Mouse (Mus musculus): ENCODE results near the gene Olfr3. TPM values are rescaled to one million over a fixed set of nuclear protein-coding genes. Genes with fewer than 3 reads are reported as not detected.

The Olfr3 gene
- polyA plus RNA-seq (2014; fragmentation: Nextera tagmentation; extraction: Ambion mirVana), result not detected in 2 replicates

DNA sequence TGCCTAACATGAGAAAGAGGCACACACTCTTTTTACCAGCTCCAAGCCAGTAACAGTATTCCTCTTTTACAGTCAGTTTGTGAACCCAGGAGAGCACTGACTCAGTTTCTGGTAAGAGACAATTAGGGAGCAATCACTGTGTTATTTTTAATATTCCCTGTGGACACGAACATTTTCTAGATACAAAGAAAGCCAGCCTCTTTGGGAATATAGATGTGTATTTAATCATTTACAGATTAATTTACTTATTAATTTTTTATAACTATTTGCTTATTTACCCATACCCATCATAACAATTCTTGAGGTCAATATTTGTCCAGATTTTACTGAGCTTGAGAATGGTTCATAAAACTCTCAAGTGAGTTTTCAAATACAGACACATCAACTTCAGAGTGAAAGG, at the start of gene Olfr3:
Gene Olfr3, minus strand, starts transcription at position 101 of the 400 bp plus-strand sequence.
- Histone ChIP-seq H3K27ac (replicated peaks in 1 of 2; ENCODE audit: control insufficient read depth in 1 of 2, insufficient read depth in 1 of 2, low read depth in 2 of 2, low read length in 2 of 2) (no peak within 1 kb of the TSS), H3K27me3 (ENCODE audit: control insufficient read depth, insufficient read depth, low read length) (no peaks in the 10 kb centered on the region), H3K36me3 (ENCODE audit: control insufficient read depth, insufficient read depth, low read length) (no peaks in the 10 kb centered on the region), H3K9ac (ENCODE audit: low read length) (no peak within 1 kb of the TSS), H3K9me3 (ENCODE audit: control insufficient read depth, low read length) (peaks cover 6% of the 10 kb centered on the region; the same call in 1 of the 2 replicates), H3K4me2 (ENCODE audit: low read length) (no peak within 1 kb of the TSS), H3K4me1 (ENCODE audit: control insufficient read depth in 2 of 2, insufficient read depth in 2 of 2, low read length in 2 of 2) (no peaks in the 10 kb centered on the region), H3K4me3 (ENCODE audit: control insufficient read depth in 1 of 2, insufficient read depth in 1 of 2, low read depth in 1 of 2, low read length in 2 of 2) (no peak within 1 kb of the TSS)
- 62% methylated on average over 1 of the region's 1 CpGs for WGBS
- ATAC-seq (ENCODE audit: insufficient number of reproducible peaks, insufficient read depth, low FRiP score, low read depth), result no peak

DNA sequence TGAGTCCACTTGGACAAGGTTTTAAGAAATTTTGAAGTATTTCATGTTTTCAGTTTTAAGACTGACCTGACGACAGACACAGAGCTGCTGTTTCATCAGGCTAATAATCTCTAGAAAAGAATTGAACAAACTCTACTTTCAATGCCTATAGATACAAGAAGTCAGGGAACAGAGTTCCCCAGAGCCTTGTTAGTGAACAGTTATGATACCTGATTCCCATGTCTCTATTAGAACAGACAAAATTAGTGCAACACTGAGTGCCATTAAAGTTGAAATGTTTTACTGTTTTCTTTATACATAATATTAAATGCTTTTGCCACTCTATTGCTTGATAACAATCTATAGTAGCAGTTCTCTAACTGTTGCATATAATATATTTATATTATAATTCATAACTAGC, 45.7 kb upstream of the Olfr3 start, which contains the start of gene Olfr351:
Gene Olfr351, minus strand, starts transcription at position 101 of the 400 bp plus-strand sequence.
- no peaks in the 10 kb centered on the region for H3K27me3 ChIP-seq (ENCODE audit: control insufficient read depth, insufficient read depth, low read length)
- no peak within 1 kb of the TSS for H3K4me2 ChIP-seq (ENCODE audit: low read length)
- no peaks in the 10 kb centered on the region; the same call in 1 of the 2 replicates for H3K9me3 ChIP-seq (ENCODE audit: control insufficient read depth, low read length)
- 60% methylated on average over 1 of the region's 1 CpGs for WGBS
- H3K4me1 ChIP-seq (ENCODE audit: control insufficient read depth in 2 of 2, insufficient read depth in 2 of 2, low read length in 2 of 2), result no peaks in the 10 kb centered on the region
- no peak within 1 kb of the TSS for H3K9ac ChIP-seq (ENCODE audit: low read length)
- no peaks in the 10 kb centered on the region for H3K36me3 ChIP-seq (ENCODE audit: control insufficient read depth, insufficient read depth, low read length)
- no peak within 1 kb of the TSS for H3K27ac ChIP-seq (replicated peaks in 1 of 2; ENCODE audit: control insufficient read depth in 1 of 2, insufficient read depth in 1 of 2, low read depth in 2 of 2, low read length in 2 of 2)
- no peak for ATAC-seq (ENCODE audit: insufficient number of reproducible peaks, insufficient read depth, low FRiP score, low read depth)
- H3K4me3 ChIP-seq (ENCODE audit: control insufficient read depth in 1 of 2, insufficient read depth in 1 of 2, low read depth in 1 of 2, low read length in 2 of 2), result no peak within 1 kb of the TSS

DNA sequence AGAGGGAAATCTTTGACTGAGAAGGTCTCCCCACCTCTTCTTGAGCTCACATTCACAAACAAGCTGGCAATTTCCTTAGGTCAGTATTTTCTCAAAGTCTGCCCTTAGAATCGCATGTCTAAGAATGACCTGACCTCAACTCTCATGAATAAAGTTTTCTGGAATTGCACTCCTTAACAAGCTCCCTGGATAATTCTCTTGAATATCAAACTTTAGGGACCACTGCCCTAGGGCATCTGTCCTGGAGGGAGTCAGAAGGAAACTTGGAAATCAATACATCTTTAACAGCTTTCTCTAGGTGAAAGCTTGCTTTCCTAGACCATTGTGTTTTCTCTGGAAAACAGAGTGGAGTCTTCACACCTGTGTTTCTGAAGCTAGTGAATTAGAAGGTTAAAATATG, 29.2 kb upstream of the Olfr3 start, which contains the start of gene Olfr350:
Gene Olfr350, plus strand, starts transcription at position 301 of the 400 bp plus-strand sequence.
- Histone ChIP-seq H3K27me3 (ENCODE audit: control insufficient read depth, insufficient read depth, low read length) (no peaks in the 10 kb centered on the region), H3K4me3 (ENCODE audit: control insufficient read depth in 1 of 2, insufficient read depth in 1 of 2, low read depth in 1 of 2, low read length in 2 of 2) (no peak within 1 kb of the TSS), H3K36me3 (ENCODE audit: control insufficient read depth, insufficient read depth, low read length) (no peaks in the 10 kb centered on the region), H3K4me1 (ENCODE audit: control insufficient read depth in 2 of 2, insufficient read depth in 2 of 2, low read length in 2 of 2) (no peaks in the 10 kb centered on the region), H3K27ac (replicated peaks in 1 of 2; ENCODE audit: control insufficient read depth in 1 of 2, insufficient read depth in 1 of 2, low read depth in 2 of 2, low read length in 2 of 2) (no peak within 1 kb of the TSS), H3K9ac (ENCODE audit: low read length) (no peak within 1 kb of the TSS), H3K9me3 (ENCODE audit: control insufficient read depth, low read length) (0 out of 2 replicates have a peak, but pooled peaks cover 8% of the 10 kb centered on the region), H3K4me2 (ENCODE audit: low read length) (no peak within 1 kb of the TSS)
- 73% methylated on average over 1 of the region's 1 CpGs for WGBS
- ATAC-seq (ENCODE audit: insufficient number of reproducible peaks, insufficient read depth, low FRiP score, low read depth), result no peak

DNA sequence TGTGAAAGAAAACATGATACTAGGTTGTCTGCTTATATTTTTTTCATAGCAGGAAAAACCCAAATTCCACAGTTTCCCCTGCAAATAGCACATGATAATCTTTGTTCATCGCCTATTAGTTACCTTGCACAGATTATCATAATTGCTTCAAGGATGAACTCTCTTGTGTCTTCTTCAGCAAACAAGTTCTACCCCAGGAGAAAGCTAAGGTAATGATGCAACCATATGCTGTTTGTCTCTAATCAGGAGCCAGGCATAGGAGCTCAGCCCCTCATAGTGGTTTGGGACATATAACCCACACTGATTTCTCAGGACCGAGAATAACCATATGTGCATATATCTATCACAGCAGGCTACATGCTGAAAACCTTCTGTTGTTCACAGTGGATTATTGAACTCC, 26.6 kb downstream of the Olfr3 start, which contains the start of gene Olfr50:
Gene Olfr50, plus strand, starts transcription at position 301 of the 400 bp plus-strand sequence.
- Histone ChIP-seq H3K27me3 (ENCODE audit: control insufficient read depth, insufficient read depth, low read length) (no peaks in the 10 kb centered on the region), H3K36me3 (ENCODE audit: control insufficient read depth, insufficient read depth, low read length) (no peaks in the 10 kb centered on the region), H3K4me3 (ENCODE audit: control insufficient read depth in 1 of 2, insufficient read depth in 1 of 2, low read depth in 1 of 2, low read length in 2 of 2) (no peak within 1 kb of the TSS), H3K27ac (replicated peaks in 1 of 2; ENCODE audit: control insufficient read depth in 1 of 2, insufficient read depth in 1 of 2, low read depth in 2 of 2, low read length in 2 of 2) (no peak within 1 kb of the TSS), H3K9me3 (ENCODE audit: control insufficient read depth, low read length) (0 out of 2 replicates have a peak, but pooled peaks cover 11% of the 10 kb centered on the region), H3K4me2 (ENCODE audit: low read length) (no peak within 1 kb of the TSS), H3K4me1 (ENCODE audit: control insufficient read depth in 2 of 2, insufficient read depth in 2 of 2, low read length in 2 of 2) (no peaks in the 10 kb centered on the region), H3K9ac (ENCODE audit: low read length) (no peak within 1 kb of the TSS)
- no peak for ATAC-seq (ENCODE audit: insufficient number of reproducible peaks, insufficient read depth, low FRiP score, low read depth)
- 69% methylated on average over 2 of the region's 2 CpGs for WGBS

DNA sequence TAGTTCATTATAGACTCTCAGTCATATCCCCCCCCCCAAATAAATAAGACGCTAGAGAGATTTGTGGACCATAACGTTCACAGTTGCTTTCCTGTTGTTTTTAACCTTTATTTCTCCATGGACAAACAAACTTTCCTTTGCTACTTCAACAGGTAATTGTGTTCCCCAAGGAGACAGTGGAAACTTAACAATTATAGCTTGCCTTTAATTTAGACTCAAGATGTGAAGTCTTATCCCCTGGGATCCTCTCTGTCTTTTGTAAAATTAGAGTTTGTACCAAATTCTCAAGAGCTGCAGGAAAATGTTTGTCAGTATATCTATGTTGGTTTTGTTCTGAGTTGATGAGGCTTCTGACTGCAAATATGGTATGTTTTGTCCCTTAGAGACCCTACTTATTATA, 32.9 kb downstream of the Olfr3 start, which contains the start of gene Olfr348:
Gene Olfr348, plus strand, starts transcription at position 301 of the 400 bp plus-strand sequence.
- H3K4me3 ChIP-seq (ENCODE audit: control insufficient read depth in 1 of 2, insufficient read depth in 1 of 2, low read depth in 1 of 2, low read length in 2 of 2), result no peak within 1 kb of the TSS
- no peaks in the 10 kb centered on the region for H3K36me3 ChIP-seq (ENCODE audit: control insufficient read depth, insufficient read depth, low read length)
- H3K9me3 ChIP-seq (ENCODE audit: control insufficient read depth, low read length), result 0 out of 2 replicates have a peak, but pooled peaks cover 7% of the 10 kb centered on the region
- ATAC-seq (ENCODE audit: insufficient number of reproducible peaks, insufficient read depth, low FRiP score, low read depth), result no peak
- no peak within 1 kb of the TSS for H3K9ac ChIP-seq (ENCODE audit: low read length)
- no peaks in the 10 kb centered on the region for H3K27me3 ChIP-seq (ENCODE audit: control insufficient read depth, insufficient read depth, low read length)
- H3K4me1 ChIP-seq (ENCODE audit: control insufficient read depth in 2 of 2, insufficient read depth in 2 of 2, low read length in 2 of 2), result no peaks in the 10 kb centered on the region
- 62% methylated on average over 2 of the region's 2 CpGs for WGBS
- no peak within 1 kb of the TSS for H3K27ac ChIP-seq (replicated peaks in 1 of 2; ENCODE audit: control insufficient read depth in 1 of 2, insufficient read depth in 1 of 2, low read depth in 2 of 2, low read length in 2 of 2)
- no peak within 1 kb of the TSS for H3K4me2 ChIP-seq (ENCODE audit: low read length)

Other genes with a start within 250 kb of the Olfr3 start
- not detected in 2 replicates for gene Olfr345, start 177.0 kb downstream of the Olfr3 start, polyA plus RNA-seq (2014; fragmentation: Nextera tagmentation; extraction: Ambion mirVana)
- not detected in 2 replicates for gene Olfr346, start 131.2 kb downstream of the Olfr3 start, polyA plus RNA-seq (2014; fragmentation: Nextera tagmentation; extraction: Ambion mirVana)
- gene Olfr347, start 85.1 kb downstream of the Olfr3 start, polyA plus RNA-seq (2014; fragmentation: Nextera tagmentation; extraction: Ambion mirVana), result not detected in 2 replicates
- gene Olfr348, start 32.8 kb downstream of the Olfr3 start, polyA plus RNA-seq (2014; fragmentation: Nextera tagmentation; extraction: Ambion mirVana), result not detected in 2 replicates
- not detected in 2 replicates for gene Olfr50, start 26.5 kb downstream of the Olfr3 start, polyA plus RNA-seq (2014; fragmentation: Nextera tagmentation; extraction: Ambion mirVana)
- not detected in 2 replicates for gene Olfr350, start 29.3 kb upstream of the Olfr3 start, polyA plus RNA-seq (2014; fragmentation: Nextera tagmentation; extraction: Ambion mirVana)
- gene Olfr351, start 45.6 kb upstream of the Olfr3 start, polyA plus RNA-seq (2014; fragmentation: Nextera tagmentation; extraction: Ambion mirVana), result not detected in 2 replicates
- gene Olfr352, start 51.4 kb upstream of the Olfr3 start, polyA plus RNA-seq (2014; fragmentation: Nextera tagmentation; extraction: Ambion mirVana), result not detected in 2 replicates
- gene Olfr353, start 75.9 kb upstream of the Olfr3 start, polyA plus RNA-seq (2014; fragmentation: Nextera tagmentation; extraction: Ambion mirVana), result not detected in 2 replicates
- gene Olfr354, start 88.6 kb upstream of the Olfr3 start, polyA plus RNA-seq (2014; fragmentation: Nextera tagmentation; extraction: Ambion mirVana), result not detected in 2 replicates
- not detected in 2 replicates for gene Olfr355, start 111.9 kb upstream of the Olfr3 start, polyA plus RNA-seq (2014; fragmentation: Nextera tagmentation; extraction: Ambion mirVana)
- not detected in 2 replicates for gene Olfr356, start 120.1 kb upstream of the Olfr3 start, polyA plus RNA-seq (2014; fragmentation: Nextera tagmentation; extraction: Ambion mirVana)
- not detected in 2 replicates for gene Olfr357, start 176.8 kb upstream of the Olfr3 start, polyA plus RNA-seq (2014; fragmentation: Nextera tagmentation; extraction: Ambion mirVana)
- gene Olfr358, start 192.3 kb upstream of the Olfr3 start, polyA plus RNA-seq (2014; fragmentation: Nextera tagmentation; extraction: Ambion mirVana), result not detected in 2 replicates
- not detected in 2 replicates for gene Olfr360, start 248.7 kb upstream of the Olfr3 start, polyA plus RNA-seq (2014; fragmentation: Nextera tagmentation; extraction: Ambion mirVana)